Mouse (Mus musculus) midbrain, postnatal 0 days (tissue): ENCODE measurements around the gene Dleu7. TPM values are rescaled to one million over a fixed set of nuclear protein-coding genes. Genes with fewer than 3 reads are reported as not detected.
A peak's percentile ranks its signal among the peaks of the same experiment; 100 is the strongest.

ENCODE experiments used
- ATAC-seq: fragments of 200-750 bp; cut with Nextera tagmentation; 2 replicates; pipeline ENCODE4 v1.8.0; 2017; ENCODE audit warnings: moderate number of reproducible peaks, mild to moderate bottlenecking, moderate TSS enrichment, moderate library complexity; ENCODE audit not compliant: low FRiP score
- DNase-seq: peaks from one replicate; pipeline ENCODE4 v3.0.0-alpha.2; 2015; ENCODE audit warnings: low spot score
- H3K27ac ChIP-seq: fragments of 300-500 bp; sonication (generic); 2 replicates; pipeline ENCODE4 v1.5.1; 2014; ENCODE audit warnings: low read depth, mild to moderate bottlenecking, low read length, mixed read lengths
- H3K27me3 ChIP-seq: fragments of 300-500 bp; sonication (generic); 2 replicates; pipeline ENCODE4 v1.6.1; 2014; ENCODE audit warnings: low read length, control low read depth, mixed read lengths; ENCODE audit not compliant: insufficient read depth
- H3K36me3 ChIP-seq: fragments of 300-500 bp; sonication (generic); 2 replicates; pipeline ENCODE4 v1.6.1; 2014; ENCODE audit warnings: low read length, control low read depth, mixed read lengths; ENCODE audit not compliant: insufficient read depth
- H3K4me1 ChIP-seq: fragments of 300-500 bp; sonication (generic); 2 replicates; pipeline ENCODE4 v1.6.1; 2014; ENCODE audit warnings: mild to moderate bottlenecking, control low read depth, antibody characterized with exemption, low read length, mixed read lengths; ENCODE audit not compliant: insufficient read depth
- H3K4me2 ChIP-seq: fragments of 300-500 bp; sonication (generic); 2 replicates; pipeline ENCODE4 v1.6.1; 2014; ENCODE audit warnings: low read depth, mild to moderate bottlenecking, low read length, mixed read lengths; ENCODE audit not compliant: poor library complexity, severe bottlenecking
- H3K4me3 ChIP-seq: fragments of 300-500 bp; sonication (generic); 2 replicates; pipeline ENCODE4 v1.5.1; 2014; ENCODE audit warnings: low read depth, mild to moderate bottlenecking, low read length, moderate library complexity
- H3K9ac ChIP-seq: fragments of 300-500 bp; sonication (generic); replicated peaks from 2 replicates; pipeline ENCODE4 v1.6.1; 2014; ENCODE audit warnings: mild to moderate bottlenecking, low read length, moderate library complexity, mixed read lengths; ENCODE audit not compliant: poor library complexity, severe bottlenecking
- H3K9me3 ChIP-seq: fragments of 300-500 bp; sonication (generic); 2 replicates; pipeline ENCODE4 v1.6.1; 2016; ENCODE audit warnings: low read length, control low read depth
- CTCF ChIP-seq: IDR thresholded peaks from 2 replicates; pipeline ENCODE4 v1.5.1; 2016; ENCODE audit warnings: antibody characterized with exemption, mild to moderate bottlenecking
- WGBS: fragments of 180-500 bp; shearing (Covaris S2); extraction: QIAGEN DNeasy Blood & Tissue Kit; methylation state at CpG from one replicate; pipeline ENCODE4 v1.1.7; 2014; 5-methylcytosine and 5-hydroxymethylcytosine counted together
- polyA plus RNA-seq: library from polyadenylated mRNA; unstranded; fragments of >200 nt; fragmentation: Nextera tagmentation; extraction: Ambion mirVana; gene quantifications from 2 replicates; pipeline ENCODE4 v1.2.1, GENCODE M21; 2015
- total RNA-seq: library from RNA; depleted of rRNA; stranded (reverse); fragments of >200 nt; gene quantifications from 2 replicates; pipeline ENCODE4 v1.2.3, GENCODE M21; 2014

The Dleu7 gene
- total and polyA plus RNA-seq, 2 experiments from 2014 or later = 19.3 to 35.0 TPM

GRCm38 (mm10) chr14:62331457-62331856 lies 38.6 kb upstream of the Dleu7 start:
- Histone ChIP-seq H3K27ac (no peak overlapping the region), H3K4me1 (no peaks in the 10 kb centered on the region; the same call in 1 of the 2 replicates), H3K4me2 (peak overlapping the region; percentile 76), H3K36me3 (no peaks in the 10 kb centered on the region), H3K9me3 (no peaks in the 10 kb centered on the region), H3K27me3 (no peaks in the 10 kb centered on the region), H3K9ac (no peak overlapping the region), H3K4me3 (peak overlapping the region; percentile 68)
- WGBS = 13% methylated on average over 6 of the region's 6 CpGs
- TF ChIP-seq CTCF = no peak
- ATAC-seq (no peak), DNase-seq (no peak)

GRCm38 (mm10) chr14:62329631-62330030 lies 36.8 kb upstream of the Dleu7 start:
- TF ChIP-seq CTCF = no peak
- DNase-seq (no peak), ATAC-seq (no peak)
- WGBS = 90% methylated on average over 3 of the region's 3 CpGs
- Histone ChIP-seq H3K9ac (no peak overlapping the region), H3K27ac (no peak overlapping the region), H3K4me1 (no peaks in the 10 kb centered on the region; the same call in 1 of the 2 replicates), H3K36me3 (no peaks in the 10 kb centered on the region), H3K4me3 (no peak overlapping the region), H3K9me3 (no peaks in the 10 kb centered on the region), H3K4me2 (no peak overlapping the region), H3K27me3 (no peaks in the 10 kb centered on the region)

GRCm38 (mm10) chr14:62328606-62329005 lies 35.8 kb upstream of the Dleu7 start:
- H3K4me1 ChIP-seq = no peaks in the 10 kb centered on the region; the same call in 1 of the 2 replicates
- no peaks in the 10 kb centered on the region for H3K9me3 ChIP-seq
- no peak overlapping the region for H3K4me3 ChIP-seq
- no peak for TF ChIP-seq CTCF
- DNase-seq (no peak), ATAC-seq (no peak)
- H3K27ac ChIP-seq = no peak overlapping the region
- no peaks in the 10 kb centered on the region for H3K27me3 ChIP-seq
- no peak overlapping the region for H3K9ac ChIP-seq
- H3K4me2 ChIP-seq = no peak overlapping the region
- no peaks in the 10 kb centered on the region for H3K36me3 ChIP-seq
- WGBS = 50% methylated on average over 6 of the region's 6 CpGs

- Histone ChIP-seq H3K4me2 (no peak overlapping the region), H3K27ac (no peak overlapping the region), H3K27me3 (no peaks in the 10 kb centered on the region), H3K9ac (no peak overlapping the region), H3K4me1 (no peaks in the 10 kb centered on the region), H3K4me3 (no peak overlapping the region), H3K9me3 (no peaks in the 10 kb centered on the region), H3K36me3 (no peaks in the 10 kb centered on the region)
- TF ChIP-seq CTCF = no peak
- DNase-seq = peak; percentile 60
- WGBS = 11% methylated on average over 2 of the region's 2 CpGs
- no peak for ATAC-seq
Observed at GRCm38 (mm10) chr14:62327171-62327570, 34.3 kb upstream of the Dleu7 start.

GRCm38 (mm10) chr14:62326026-62326425 lies 33.2 kb upstream of the Dleu7 start:
- 92% methylated on average over 3 of the region's 3 CpGs for WGBS
- Histone ChIP-seq H3K4me2 (no peak overlapping the region), H3K36me3 (no peaks in the 10 kb centered on the region), H3K4me3 (no peak overlapping the region), H3K4me1 (no peaks in the 10 kb centered on the region), H3K9ac (no peak overlapping the region), H3K27me3 (no peaks in the 10 kb centered on the region), H3K9me3 (no peaks in the 10 kb centered on the region), H3K27ac (no peak overlapping the region)
- no peak for DNase-seq
- no peak for TF ChIP-seq CTCF
- ATAC-seq = no peak

- Histone ChIP-seq H3K4me1 (no peaks in the 10 kb centered on the region), H3K36me3 (no peaks in the 10 kb centered on the region), H3K4me2 (no peak overlapping the region), H3K9me3 (no peaks in the 10 kb centered on the region), H3K27me3 (no peaks in the 10 kb centered on the region), H3K27ac (no peak overlapping the region), H3K9ac (no peak overlapping the region), H3K4me3 (no peak overlapping the region)
- no peak for TF ChIP-seq CTCF
- ATAC-seq = no peak
- WGBS = 90% methylated on average over 5 of the region's 5 CpGs
- no peak for DNase-seq
Observed at GRCm38 (mm10) chr14:62324943-62325342, 32.1 kb upstream of the Dleu7 start.
